Mouse (Mus musculus): ENCODE data around the gene A930018P22Rik. TPM values are rescaled to one million over a fixed set of nuclear protein-coding genes. Genes with fewer than 3 reads are reported as not detected.
"Not testable (repeated sequence)": the region's sequence is repeated elsewhere in the genome, so short reads cannot be mapped to it uniquely, and the experiment has no call there.

The A930018P22Rik gene
- polyA plus RNA-seq (2015; fragmentation: Nextera tagmentation; extraction: Ambion mirVana), result 0.22 TPM in 1 of 2 replicates, not detected in the other

DNA sequence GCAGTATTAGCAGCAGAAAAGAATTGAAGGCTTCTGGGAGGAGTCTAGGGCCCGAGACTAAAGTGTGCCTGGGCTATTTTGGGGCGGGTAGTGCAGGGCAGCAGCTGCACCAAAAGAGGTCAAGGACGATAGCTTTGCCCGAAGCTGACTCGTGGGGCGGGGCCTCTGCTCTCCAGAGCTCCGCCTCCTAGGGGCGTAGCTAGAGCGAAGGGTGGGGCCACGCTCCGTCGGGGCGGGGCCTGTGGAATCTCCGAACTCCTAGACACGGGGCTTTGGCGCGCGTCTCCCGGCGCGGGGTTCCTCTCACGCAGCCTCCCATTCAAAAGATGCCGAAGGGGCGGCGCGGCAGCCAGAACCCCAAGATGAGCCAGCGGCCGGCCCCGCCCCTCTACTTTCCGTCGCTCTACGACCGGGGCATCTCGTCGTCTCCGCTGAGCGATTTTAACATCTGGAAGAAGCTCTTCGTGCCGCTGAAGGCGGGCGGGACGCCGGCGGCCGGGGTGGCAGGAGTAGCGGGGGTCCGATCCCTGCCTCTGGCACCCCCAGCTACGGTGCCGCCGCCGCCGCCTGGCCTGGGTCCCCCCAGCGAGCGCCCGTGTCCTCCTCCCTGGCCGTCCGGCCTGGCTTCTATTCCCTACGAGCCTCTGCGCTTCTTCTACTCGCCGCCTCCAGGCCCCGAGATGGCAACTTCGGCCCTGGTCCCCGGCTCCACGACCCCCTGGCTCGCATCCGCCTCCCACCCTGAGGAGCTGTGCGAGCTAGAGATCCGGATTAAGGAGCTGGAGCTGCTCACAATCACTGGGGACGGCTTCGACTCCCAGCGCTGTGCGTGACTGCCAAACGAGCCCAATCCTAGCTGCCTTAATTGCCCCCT, at the start of gene A930018P22Rik:
Gene A930018P22Rik, plus strand, starts transcription at position 265 of the 874 bp plus-strand sequence.
- peak; percentile 95 for ATAC-seq (ENCODE audit: insufficient read depth, low FRiP score)
- H3K36me3 ChIP-seq (ENCODE audit: control insufficient read depth, insufficient read depth, low read length), result no peaks in the 10 kb centered on the region
- peak within 1 kb of the TSS; percentile 93 for H3K4me2 ChIP-seq (ENCODE audit: low read depth, low read length)
- 1% methylated on average over 74 of the region's 74 CpGs for WGBS
- peak within 1 kb of the TSS; percentile 82 for H3K27ac ChIP-seq (ENCODE audit: low read length)
- H3K4me1 ChIP-seq (ENCODE audit: control insufficient read depth, insufficient read depth, low read length), result peaks cover 13% of the 10 kb centered on the region
- H3K27me3 ChIP-seq (ENCODE audit: control insufficient read depth, insufficient read depth, low read length), result no peaks in the 10 kb centered on the region
- peak within 1 kb of the TSS; percentile 85 for H3K9ac ChIP-seq (ENCODE audit: low read length)
- H3K4me3 ChIP-seq (replicated peaks; ENCODE audit: low read length), result peak within 1 kb of the TSS; percentile 72
- H3K9me3 ChIP-seq (replicated peaks; ENCODE audit: control insufficient read depth, low read length), result no peaks in the 10 kb centered on the region

DNA sequence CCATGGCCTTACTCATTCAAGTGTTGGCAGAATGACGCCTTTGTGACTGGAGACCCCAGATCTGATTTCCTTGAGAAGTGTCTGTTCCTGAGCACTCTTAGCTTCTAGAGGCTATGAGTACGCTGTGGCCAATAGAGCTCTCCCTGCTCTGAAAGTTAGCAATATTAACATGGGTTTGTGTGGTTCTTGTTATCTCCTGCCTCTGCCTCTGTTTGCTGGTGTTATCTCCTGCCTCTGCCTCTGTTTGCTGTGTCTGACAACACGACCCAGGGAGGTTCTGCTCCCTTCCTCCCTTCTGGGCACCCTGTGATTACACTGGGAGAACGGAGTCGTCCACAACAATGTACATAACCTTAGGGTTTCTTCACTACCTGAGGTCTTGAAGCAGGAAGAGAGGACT, 44.3 kb upstream of the A930018P22Rik start:
- H3K9ac ChIP-seq (ENCODE audit: low read length); H3K4me3 ChIP-seq (replicated peaks; ENCODE audit: low read length); H3K27me3 ChIP-seq (ENCODE audit: control insufficient read depth, insufficient read depth, low read length); H3K4me1 ChIP-seq (ENCODE audit: control insufficient read depth, insufficient read depth, low read length); H3K36me3 ChIP-seq (ENCODE audit: control insufficient read depth, insufficient read depth, low read length); H3K27ac ChIP-seq (ENCODE audit: low read length); H3K4me2 ChIP-seq (ENCODE audit: low read depth, low read length); H3K9me3 ChIP-seq (replicated peaks; ENCODE audit: control insufficient read depth, low read length): not testable (repeated sequence)
- 37% methylated on average over 5 of the region's 5 CpGs for WGBS
- peak; percentile 68 for ATAC-seq (ENCODE audit: insufficient read depth, low FRiP score)

DNA sequence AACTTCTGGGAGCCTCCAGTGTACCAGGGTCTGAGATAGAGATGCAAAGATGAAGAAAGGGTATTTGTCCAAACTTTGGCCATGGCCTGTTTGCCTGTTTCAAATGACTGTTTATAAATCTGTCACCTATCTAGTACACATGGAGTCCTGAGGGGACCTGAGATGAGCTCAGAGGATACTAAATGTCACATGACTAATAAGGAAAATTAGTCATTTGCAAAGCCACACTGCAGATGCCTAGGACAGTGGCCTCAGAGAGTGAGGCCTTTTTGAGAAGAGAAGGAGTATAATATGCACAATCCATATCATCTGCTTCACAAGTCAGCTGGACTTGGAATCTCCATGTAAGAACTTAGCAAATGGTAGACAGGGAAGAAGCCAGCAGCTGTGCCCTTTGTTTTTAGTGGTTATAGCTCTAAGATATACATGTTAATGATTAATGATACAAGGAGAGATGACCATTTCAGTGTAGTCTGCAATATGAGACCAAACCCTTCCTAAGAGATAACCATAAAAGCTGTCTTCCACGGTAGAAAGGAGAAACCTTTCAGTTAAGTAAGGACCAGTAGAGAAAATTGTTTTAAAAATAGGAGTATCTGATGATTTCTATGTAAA, 41.0 kb upstream of the A930018P22Rik start:
- not testable (repeated sequence) for ATAC-seq (ENCODE audit: insufficient read depth, low FRiP score); H3K9ac ChIP-seq (ENCODE audit: low read length); H3K4me3 ChIP-seq (replicated peaks; ENCODE audit: low read length); H3K9me3 ChIP-seq (replicated peaks; ENCODE audit: control insufficient read depth, low read length); H3K27ac ChIP-seq (ENCODE audit: low read length); H3K27me3 ChIP-seq (ENCODE audit: control insufficient read depth, insufficient read depth, low read length); H3K4me1 ChIP-seq (ENCODE audit: control insufficient read depth, insufficient read depth, low read length); H3K36me3 ChIP-seq (ENCODE audit: control insufficient read depth, insufficient read depth, low read length); H3K4me2 ChIP-seq (ENCODE audit: low read depth, low read length)
- WGBS, result no CpG with 5 or more reads among the region's 1 CpGs

DNA sequence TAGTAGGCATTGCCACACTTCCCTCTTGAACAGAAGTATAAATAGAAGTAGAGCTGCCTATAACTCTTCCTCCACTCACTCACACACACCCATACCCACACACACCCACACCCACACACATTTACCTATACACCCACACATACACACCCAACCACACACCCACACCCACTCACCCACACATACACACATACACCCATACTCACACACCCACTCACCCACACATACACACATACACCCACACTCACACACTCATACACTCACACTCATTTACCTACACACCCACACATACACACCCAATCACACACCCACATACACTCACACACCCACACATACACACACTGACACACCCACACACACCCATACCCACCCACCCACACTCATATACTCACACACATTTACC, 40.1 kb upstream of the A930018P22Rik start:
- H3K4me1 ChIP-seq (ENCODE audit: control insufficient read depth, insufficient read depth, low read length), result no peaks in the 10 kb centered on the region
- ATAC-seq (ENCODE audit: insufficient read depth, low FRiP score), result 0 out of 2 replicates have a peak, but pooled peaks have one; percentile 14
- H3K4me2 ChIP-seq (ENCODE audit: low read depth, low read length), result no peak overlapping the region
- H3K4me3 ChIP-seq (replicated peaks; ENCODE audit: low read length), result no peak overlapping the region
- no peaks in the 10 kb centered on the region for H3K9me3 ChIP-seq (replicated peaks; ENCODE audit: control insufficient read depth, low read length)
- H3K27ac ChIP-seq (ENCODE audit: low read length), result no peak overlapping the region
- no peak overlapping the region for H3K9ac ChIP-seq (ENCODE audit: low read length)
- H3K36me3 ChIP-seq (ENCODE audit: control insufficient read depth, insufficient read depth, low read length), result no peaks in the 10 kb centered on the region
- H3K27me3 ChIP-seq (ENCODE audit: control insufficient read depth, insufficient read depth, low read length), result no peaks in the 10 kb centered on the region

DNA sequence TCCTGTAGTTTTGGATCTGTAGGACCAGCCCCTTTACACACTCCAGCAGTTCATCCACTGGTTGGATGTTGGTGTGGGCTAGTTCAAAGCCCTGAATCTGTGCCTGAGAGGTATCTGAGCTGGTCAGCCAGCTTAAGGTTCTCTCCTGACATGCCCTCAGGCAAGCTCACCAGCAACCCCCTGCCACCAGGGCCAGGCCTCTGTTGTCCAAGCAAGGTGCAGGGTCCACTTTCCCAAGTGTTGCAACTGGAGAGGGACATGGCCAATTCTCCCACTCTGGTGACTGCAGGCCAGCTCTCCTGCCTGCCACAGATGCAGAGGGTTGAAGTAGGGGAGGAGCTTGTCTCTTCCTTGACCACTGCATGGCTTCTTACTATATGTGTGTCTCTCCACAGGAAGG, 38.5 kb upstream of the A930018P22Rik start:
- H3K4me3 ChIP-seq (replicated peaks; ENCODE audit: low read length); H3K4me2 ChIP-seq (ENCODE audit: low read depth, low read length); H3K27ac ChIP-seq (ENCODE audit: low read length); H3K4me1 ChIP-seq (ENCODE audit: control insufficient read depth, insufficient read depth, low read length); ATAC-seq (ENCODE audit: insufficient read depth, low FRiP score); H3K9ac ChIP-seq (ENCODE audit: low read length); H3K9me3 ChIP-seq (replicated peaks; ENCODE audit: control insufficient read depth, low read length); H3K27me3 ChIP-seq (ENCODE audit: control insufficient read depth, insufficient read depth, low read length); H3K36me3 ChIP-seq (ENCODE audit: control insufficient read depth, insufficient read depth, low read length): not testable (repeated sequence)

DNA sequence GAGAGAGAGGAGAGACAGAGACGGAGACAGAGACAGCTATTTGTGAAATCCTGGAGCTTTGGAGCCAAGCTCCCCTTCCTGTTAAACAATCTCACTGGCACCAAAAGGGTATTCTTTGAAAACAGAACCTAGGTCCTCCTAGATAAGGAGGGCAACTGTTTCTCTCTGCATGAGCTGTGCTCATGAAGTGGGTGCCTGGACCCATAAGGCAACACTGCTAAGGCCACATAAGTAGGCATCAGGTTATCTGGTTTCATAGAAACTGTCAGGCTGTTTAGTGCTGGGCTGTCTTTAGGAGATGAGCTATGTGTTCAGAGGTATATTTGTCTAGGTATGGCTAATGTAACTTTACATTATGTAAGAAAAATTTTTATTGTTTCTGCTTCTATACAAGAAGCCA, 35.0 kb upstream of the A930018P22Rik start:
- H3K4me2 ChIP-seq (ENCODE audit: low read depth, low read length); H3K9ac ChIP-seq (ENCODE audit: low read length); ATAC-seq (ENCODE audit: insufficient read depth, low FRiP score); H3K27me3 ChIP-seq (ENCODE audit: control insufficient read depth, insufficient read depth, low read length); H3K9me3 ChIP-seq (replicated peaks; ENCODE audit: control insufficient read depth, low read length); H3K4me1 ChIP-seq (ENCODE audit: control insufficient read depth, insufficient read depth, low read length); H3K36me3 ChIP-seq (ENCODE audit: control insufficient read depth, insufficient read depth, low read length); H3K27ac ChIP-seq (ENCODE audit: low read length); H3K4me3 ChIP-seq (replicated peaks; ENCODE audit: low read length): not testable (repeated sequence)
- 92% methylated on average over 1 of the region's 1 CpGs for WGBS

DNA sequence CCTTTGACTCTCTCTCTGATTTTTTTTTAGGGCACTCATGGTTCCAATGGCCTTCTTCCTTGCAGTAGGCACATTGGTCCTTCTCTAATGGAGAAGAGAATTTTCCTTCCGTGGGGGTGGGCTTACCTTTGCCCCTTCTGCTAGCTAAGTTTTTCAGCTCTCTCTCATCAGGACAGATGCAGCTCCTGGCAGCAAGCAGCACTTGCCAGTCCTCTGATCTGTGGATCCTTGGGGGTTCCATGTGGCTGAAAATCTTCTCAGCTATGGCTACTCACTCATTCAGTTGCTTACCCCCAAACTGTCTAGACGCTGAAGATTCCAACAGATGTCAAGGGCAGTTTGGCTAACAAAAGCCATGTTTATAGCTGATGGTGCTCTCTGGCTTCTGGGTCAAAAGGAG, 29.3 kb upstream of the A930018P22Rik start:
- Histone ChIP-seq H3K27ac (ENCODE audit: low read length) (no peak overlapping the region), H3K9me3 (replicated peaks; ENCODE audit: control insufficient read depth, low read length) (no peaks in the 10 kb centered on the region), H3K36me3 (ENCODE audit: control insufficient read depth, insufficient read depth, low read length) (no peaks in the 10 kb centered on the region), H3K4me3 (replicated peaks; ENCODE audit: low read length) (no peak overlapping the region), H3K27me3 (ENCODE audit: control insufficient read depth, insufficient read depth, low read length) (no peaks in the 10 kb centered on the region), H3K4me2 (ENCODE audit: low read depth, low read length) (no peak overlapping the region), H3K4me1 (ENCODE audit: control insufficient read depth, insufficient read depth, low read length) (peaks cover 6% of the 10 kb centered on the region; the same call in 1 of the 2 replicates), H3K9ac (ENCODE audit: low read length) (no peak overlapping the region)
- WGBS, result 71% methylated on average over 2 of the region's 2 CpGs
- no peak for ATAC-seq (ENCODE audit: insufficient read depth, low FRiP score)

DNA sequence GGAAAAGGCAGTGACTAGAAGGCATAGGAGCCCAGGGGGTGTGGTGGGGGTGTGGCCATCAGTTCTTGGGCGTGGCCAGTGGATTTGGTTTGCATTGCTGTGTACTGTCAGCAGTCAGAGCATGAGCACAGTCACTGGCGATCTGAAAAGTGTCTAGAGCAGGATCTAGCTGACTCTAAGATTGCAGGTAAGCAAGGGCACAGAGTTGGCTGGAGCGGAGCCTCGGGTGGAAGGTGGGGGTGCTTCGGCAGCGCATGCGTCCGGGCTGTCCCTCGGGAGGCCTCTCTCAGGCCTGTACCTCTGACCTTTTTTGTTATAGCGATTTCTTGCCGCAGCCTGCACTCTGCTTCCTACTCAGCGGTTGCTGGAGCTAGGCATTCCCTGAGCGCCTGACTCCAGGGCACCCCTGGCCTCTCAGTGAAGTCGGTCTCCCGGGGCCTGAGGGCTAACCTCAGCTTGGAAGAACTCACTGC, 26.8 kb upstream of the A930018P22Rik start, which contains the start of gene Cd59a:
Gene Cd59a, plus strand, starts transcription at position 61 of the 473 bp plus-strand sequence.
- Histone ChIP-seq H3K9me3 (replicated peaks; ENCODE audit: control insufficient read depth, low read length) (no peaks in the 10 kb centered on the region), H3K36me3 (ENCODE audit: control insufficient read depth, insufficient read depth, low read length) (no peaks in the 10 kb centered on the region), H3K9ac (ENCODE audit: low read length) (peak within 1 kb of the TSS; percentile 71), H3K4me3 (replicated peaks; ENCODE audit: low read length) (peak within 1 kb of the TSS; percentile 58), H3K4me2 (ENCODE audit: low read depth, low read length) (peak within 1 kb of the TSS; percentile 63), H3K27me3 (ENCODE audit: control insufficient read depth, insufficient read depth, low read length) (no peaks in the 10 kb centered on the region), H3K27ac (ENCODE audit: low read length) (peak within 1 kb of the TSS; percentile 76), H3K4me1 (ENCODE audit: control insufficient read depth, insufficient read depth, low read length) (peaks cover 11% of the 10 kb centered on the region; the same call in 1 of the 2 replicates)
- WGBS, result 2% methylated on average over 15 of the region's 15 CpGs
- peak; percentile 92 for ATAC-seq (ENCODE audit: insufficient read depth, low FRiP score)

DNA sequence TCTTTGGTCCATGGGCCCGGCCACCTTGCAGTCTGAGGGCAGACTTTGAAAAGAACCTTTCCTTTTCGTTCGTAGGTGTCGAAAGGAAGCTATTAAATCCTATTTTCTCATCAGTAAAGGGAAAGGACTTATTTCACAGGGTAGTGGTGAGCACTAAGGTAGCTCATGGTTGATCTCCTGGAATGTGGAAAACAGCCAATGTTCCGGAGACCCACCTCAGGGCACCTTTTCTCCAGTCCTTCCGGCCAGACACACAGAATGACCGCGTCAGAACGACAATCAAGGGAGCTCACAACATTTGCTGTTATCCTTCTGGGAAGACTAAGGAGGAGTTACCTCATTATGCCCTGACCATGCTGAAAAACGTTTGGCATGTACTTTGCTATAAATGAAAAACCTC, 26.3 kb upstream of the A930018P22Rik start:
- peak overlapping the region; percentile 76 for H3K27ac ChIP-seq (ENCODE audit: low read length)
- H3K9me3 ChIP-seq (replicated peaks; ENCODE audit: control insufficient read depth, low read length), result no peaks in the 10 kb centered on the region
- no peaks in the 10 kb centered on the region for H3K36me3 ChIP-seq (ENCODE audit: control insufficient read depth, insufficient read depth, low read length)
- peak overlapping the region; percentile 71 for H3K9ac ChIP-seq (ENCODE audit: low read length)
- 40% methylated on average over 10 of the region's 10 CpGs for WGBS
- peak overlapping the region; percentile 63 for H3K4me2 ChIP-seq (ENCODE audit: low read depth, low read length)
- H3K4me1 ChIP-seq (ENCODE audit: control insufficient read depth, insufficient read depth, low read length), result peaks cover 11% of the 10 kb centered on the region; the same call in 1 of the 2 replicates
- ATAC-seq (ENCODE audit: insufficient read depth, low FRiP score), result no peak
- peak overlapping the region; percentile 58 for H3K4me3 ChIP-seq (replicated peaks; ENCODE audit: low read length)
- no peaks in the 10 kb centered on the region for H3K27me3 ChIP-seq (ENCODE audit: control insufficient read depth, insufficient read depth, low read length)
